Mouse (Mus musculus) small intestine, adult 2 months (tissue): Measurements from ENCODE around the gene Ezh2.

Experiments
- CTCF ChIP-seq: fragments of 200-500 bp; IDR thresholded peaks from 2 replicates; pipeline ENCODE4 v1.5.1; 2012; ENCODE audit warnings: low read depth, mild to moderate bottlenecking, control low read depth, inconsistent platforms, low read length, moderate library complexity, mixed read lengths; ENCODE audit not compliant: insufficient replicate concordance, insufficient read length; ENCODE audit errors: extremely low read depth
- POLR2A ChIP-seq: fragments of 200-500 bp; IDR thresholded peaks from 2 replicates; pipeline ENCODE4 v1.6.1; 2012; ENCODE audit warnings: low read depth, mild to moderate bottlenecking, control low read depth, inconsistent platforms, low read length, moderate library complexity

GRCm38 (mm10) chr6:47552280-47552679 is 42.9 kb downstream of the Ezh2 start:
- no peak for TF ChIP-seq CTCF
- TF ChIP-seq POLR2A, result no peak
